Mouse (Mus musculus) neural tube, embryonic 13.5 days (tissue): ENCODE measurements around the gene Dpy30. TPM values are rescaled to one million over a fixed set of nuclear protein-coding genes. Genes with fewer than 3 reads are reported as not detected.

Experiments used
- ATAC-seq: fragments of 200-750 bp; cut with Nextera tagmentation; 2 replicates; pipeline ENCODE4 v1.8.0; 2017; ENCODE audit warnings: low read depth, mild to moderate bottlenecking, moderate TSS enrichment, moderate library complexity
- H3K27ac ChIP-seq: fragments of 300-500 bp; sonication (generic); replicated peaks from 2 replicates; pipeline ENCODE4 v1.5.1; 2015; ENCODE audit warnings: moderate library complexity, mild to moderate bottlenecking, inconsistent platforms
- H3K27me3 ChIP-seq: fragments of 300-500 bp; sonication (generic); 2 replicates; pipeline ENCODE4 v1.6.1; 2015; ENCODE audit warnings: mild to moderate bottlenecking, inconsistent platforms
- H3K36me3 ChIP-seq: fragments of 300-500 bp; sonication (generic); 2 replicates; pipeline ENCODE4 v1.6.1; 2015; ENCODE audit warnings: mild to moderate bottlenecking, inconsistent platforms
- H3K4me1 ChIP-seq: fragments of 300-500 bp; sonication (generic); replicated peaks from 2 replicates; pipeline ENCODE4 v1.6.1; 2015; ENCODE audit warnings: inconsistent platforms
- H3K4me2 ChIP-seq: fragments of 300-500 bp; sonication (generic); 2 replicates; pipeline ENCODE4 v1.6.1; 2015; ENCODE audit warnings: inconsistent platforms, mild to moderate bottlenecking, moderate library complexity
- H3K4me3 ChIP-seq: fragments of 300-500 bp; sonication (generic); 2 replicates; pipeline ENCODE4 v1.5.1; 2015; ENCODE audit warnings: mild to moderate bottlenecking, inconsistent platforms
- H3K9ac ChIP-seq: fragments of 300-500 bp; sonication (generic); 2 replicates; pipeline ENCODE4 v1.6.1; 2015; ENCODE audit warnings: moderate library complexity, mild to moderate bottlenecking, inconsistent platforms
- H3K9me3 ChIP-seq: fragments of 300-500 bp; sonication (generic); 2 replicates; pipeline ENCODE4 v1.6.1; 2016; ENCODE audit warnings: inconsistent platforms
- WGBS: fragments of 180-500 bp; shearing (Covaris S2); methylation state at CpG from one replicate; pipeline ENCODE4 v1.1.7; 2015; 5-methylcytosine and 5-hydroxymethylcytosine counted together
- polyA plus RNA-seq: library from polyadenylated mRNA; unstranded; fragments of >200 nt; fragmentation: Nextera tagmentation; extraction: Ambion mirVana; gene quantifications from 2 replicates; pipeline ENCODE4 v1.2.1, GENCODE M21; 2015

Dpy30 gene
- polyA plus RNA-seq, 1 experiment from 2014 or later = 239 TPM

- Histone ChIP-seq H3K4me2 (no peak overlapping the region), H3K27me3 (no peaks in the 10 kb centered on the region), H3K4me3 (no peak overlapping the region), H3K36me3 (no peaks in the 10 kb centered on the region), H3K4me1 (no peaks in the 10 kb centered on the region), H3K9ac (no peak overlapping the region), H3K9me3 (no peaks in the 10 kb centered on the region), H3K27ac (no peak overlapping the region)
- ATAC-seq = no peak
- 95% methylated on average over 3 of the region's 3 CpGs for WGBS
Measured at GRCm38 (mm10) chr17:74271541-74272268, 52.0 kb downstream of the Dpy30 start.

DNA sequence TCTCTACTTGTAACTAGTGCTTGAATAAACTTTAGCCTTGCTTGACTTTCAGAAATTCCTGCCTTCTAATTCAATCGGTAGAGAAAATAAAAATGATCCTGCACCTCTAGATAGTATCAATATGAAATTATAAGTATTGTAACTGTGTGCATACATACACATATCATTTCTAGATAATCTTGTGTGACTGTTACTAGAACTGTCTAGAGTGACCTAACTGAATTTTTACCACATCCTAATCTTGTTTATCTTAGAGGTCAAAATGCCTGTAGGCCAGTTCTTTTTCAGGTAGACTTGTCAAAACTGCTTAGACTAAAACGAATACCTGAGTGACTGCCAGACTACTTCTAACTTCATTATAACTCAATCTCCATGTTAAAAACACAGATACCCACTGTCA is 53.5 kb downstream of the Dpy30 start:
- Histone ChIP-seq H3K4me2 (no peak overlapping the region), H3K4me1 (peaks cover 9% of the 10 kb centered on the region), H3K4me3 (no peak overlapping the region), H3K27ac (no peak overlapping the region), H3K9me3 (no peaks in the 10 kb centered on the region), H3K9ac (no peak overlapping the region), H3K27me3 (no peaks in the 10 kb centered on the region), H3K36me3 (no peaks in the 10 kb centered on the region)
- 93% methylated on average over 2 of the region's 2 CpGs for WGBS
- ATAC-seq = no peak

- H3K4me2 ChIP-seq = no peak overlapping the region
- H3K27me3 ChIP-seq = no peaks in the 10 kb centered on the region
- no peak for ATAC-seq
- H3K4me1 ChIP-seq = peaks cover 21% of the 10 kb centered on the region
- no peak overlapping the region for H3K4me3 ChIP-seq
- H3K9me3 ChIP-seq = no peaks in the 10 kb centered on the region
- H3K9ac ChIP-seq = no peak overlapping the region
- no peaks in the 10 kb centered on the region for H3K36me3 ChIP-seq
- WGBS = 92% methylated on average over 11 of the region's 11 CpGs
- H3K27ac ChIP-seq = no peak overlapping the region
Measured at GRCm38 (mm10) chr17:74267415-74268180, 56.1 kb downstream of the Dpy30 start.

GRCm38 (mm10) chr17:74265636-74266035 is 58.1 kb downstream of the Dpy30 start:
- ATAC-seq = no peak
- 15% methylated on average over 1 of the region's 1 CpGs for WGBS
- H3K36me3 ChIP-seq = no peaks in the 10 kb centered on the region
- no peak overlapping the region; the same call in 1 of the 2 replicates for H3K27ac ChIP-seq
- H3K4me2 ChIP-seq = no peak overlapping the region
- no peaks in the 10 kb centered on the region for H3K27me3 ChIP-seq
- no peak overlapping the region for H3K9ac ChIP-seq
- peaks cover 25% of the 10 kb centered on the region for H3K4me1 ChIP-seq
- no peak overlapping the region for H3K4me3 ChIP-seq
- no peaks in the 10 kb centered on the region for H3K9me3 ChIP-seq

- ATAC-seq = peak; percentile 45; the same call in 1 of the 2 replicates
- 5% methylated on average over 5 of the region's 5 CpGs for WGBS
Measured at GRCm38 (mm10) chr17:74265156-74265505, 58.6 kb downstream of the Dpy30 start.

GRCm38 (mm10) chr17:74264333-74265155 is 59.2 kb downstream of the Dpy30 start:
- Histone ChIP-seq H3K36me3 (no peaks in the 10 kb centered on the region), H3K27ac (peak overlapping the region; percentile 68), H3K4me3 (no peak overlapping the region), H3K4me1 (peaks cover 25% of the 10 kb centered on the region), H3K27me3 (no peaks in the 10 kb centered on the region), H3K4me2 (0 out of 2 replicates have a peak overlapping the region, but pooled peaks have one; percentile 4), H3K9ac (0 out of 2 replicates have a peak overlapping the region, but pooled peaks have one; percentile 26), H3K9me3 (no peaks in the 10 kb centered on the region)
- 22% methylated on average over 3 of the region's 3 CpGs for WGBS
- peak; percentile 38; the same call in 1 of the 2 replicates for ATAC-seq

More at GRCm38 (mm10) chr17:74265156-74265505, 58.6 kb downstream of the Dpy30 start:
- Histone ChIP-seq H3K27ac (peak overlapping the region; percentile 68), H3K4me1 (peaks cover 25% of the 10 kb centered on the region), H3K9me3 (no peaks in the 10 kb centered on the region), H3K9ac (0 out of 2 replicates have a peak overlapping the region, but pooled peaks have one; percentile 26), H3K27me3 (no peaks in the 10 kb centered on the region), H3K4me3 (no peak overlapping the region), H3K36me3 (no peaks in the 10 kb centered on the region), H3K4me2 (0 out of 2 replicates have a peak overlapping the region, but pooled peaks have one; percentile 4)

DNA sequence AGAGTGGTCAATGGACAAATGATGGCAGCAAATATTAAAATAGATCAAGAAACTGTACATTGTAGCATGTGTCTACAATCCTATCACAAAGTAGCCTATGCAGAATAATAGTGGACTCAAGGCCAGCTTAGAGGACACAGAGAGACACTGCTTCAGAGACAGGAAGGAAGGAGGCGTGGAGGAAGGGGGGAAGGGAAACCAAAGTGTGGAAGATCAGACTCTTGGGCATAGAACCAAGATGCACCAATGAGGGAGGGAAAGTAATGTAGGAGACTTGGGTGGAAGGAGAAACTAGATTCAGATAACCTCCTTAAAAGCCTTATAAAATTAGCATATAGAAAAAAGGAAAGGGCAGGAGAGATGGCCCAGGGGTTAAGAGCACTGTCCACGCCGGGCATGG is 61.3 kb downstream of the Dpy30 start:
- H3K27ac ChIP-seq = no peak overlapping the region
- H3K9me3 ChIP-seq = no peaks in the 10 kb centered on the region
- 91% methylated on average over 3 of the region's 3 CpGs for WGBS
- no peak for ATAC-seq
- H3K9ac ChIP-seq = no peak overlapping the region
- H3K4me1 ChIP-seq = peaks cover 25% of the 10 kb centered on the region
- H3K4me2 ChIP-seq = no peak overlapping the region
- peaks cover 7% of the 10 kb centered on the region; the same call in 1 of the 2 replicates for H3K36me3 ChIP-seq
- H3K27me3 ChIP-seq = no peaks in the 10 kb centered on the region
- no peak overlapping the region for H3K4me3 ChIP-seq

Other genes with a start within 250 kb of the Dpy30 start
- gene Memo1, start 28.4 kb downstream of the Dpy30 start, polyA plus RNA-seq = 64.8 and 67.3 TPM in 2 replicates
- gene Spast, start 15.0 kb upstream of the Dpy30 start, polyA plus RNA-seq = 36.8 and 38.4 TPM in 2 replicates
- 31.2 and 32.8 TPM in 2 replicates for gene Slc30a6, start 71.7 kb upstream of the Dpy30 start, polyA plus RNA-seq
- gene Nlrc4, start 135.2 kb upstream of the Dpy30 start, polyA plus RNA-seq = 0.33 and 0.44 TPM in 2 replicates
- gene Yipf4, start 165.5 kb upstream of the Dpy30 start, polyA plus RNA-seq = 64.6 and 67.3 TPM in 2 replicates
- 95.3 and 99.1 TPM in 2 replicates for gene Birc6, start 204.4 kb upstream of the Dpy30 start, polyA plus RNA-seq